Mouse (Mus musculus): ENCODE measurements at regions not wholly inside any gene's neighbourhood (a gene's known extent, or its start where the extent isn't known, plus 50 kb on each side); places are given as distances from the start of the nearest gene placed in this dataset.

- no peak for TF ChIP-seq GATA4 (IDR thresholded peaks at IDR 0.05; ENCODE audit: insufficient replicate concordance, low read length)
These were observed 3131.6 kb upstream of the Lrrc6 start for GRCm38 (mm10) chr15:69632306-69632705.

- no peak for TF ChIP-seq GATA4 (IDR thresholded peaks at IDR 0.05; ENCODE audit: insufficient replicate concordance, low read length)
These were observed 3117.3 kb upstream of the Lrrc6 start for GRCm38 (mm10) chr15:69617998-69618397.

- TF ChIP-seq GATA4 (IDR thresholded peaks at IDR 0.05; ENCODE audit: insufficient replicate concordance, low read length): peak; percentile 50; the same call in 1 of the 2 replicates
These were observed 3113.3 kb upstream of the Lrrc6 start for GRCm38 (mm10) chr15:69614048-69614447.

- no peak for TF ChIP-seq GATA4 (IDR thresholded peaks at IDR 0.05; ENCODE audit: insufficient replicate concordance, low read length)
These were observed 3090.7 kb upstream of the Lrrc6 start for GRCm38 (mm10) chr15:69591219-69592006.

- TF ChIP-seq GATA4 (IDR thresholded peaks at IDR 0.05; ENCODE audit: insufficient replicate concordance, low read length): no peak
These were observed 3087.4 kb upstream of the Lrrc6 start for GRCm38 (mm10) chr15:69588084-69588483.

- no peak for TF ChIP-seq GATA4 (IDR thresholded peaks at IDR 0.05; ENCODE audit: insufficient replicate concordance, low read length)
These were observed 3076.0 kb upstream of the Lrrc6 start for GRCm38 (mm10) chr15:69576742-69577141.

GRCm38 (mm10) chr15:69575611-69576153 lies 3075.0 kb upstream of the Lrrc6 start:
- no peak for TF ChIP-seq GATA4 (IDR thresholded peaks at IDR 0.05; ENCODE audit: insufficient replicate concordance, low read length)

GRCm38 (mm10) chr15:69554171-69554570 lies 3053.5 kb upstream of the Lrrc6 start:
- TF ChIP-seq GATA4 (IDR thresholded peaks at IDR 0.05; ENCODE audit: insufficient replicate concordance, low read length): no peak

- no peak for TF ChIP-seq GATA4 (IDR thresholded peaks at IDR 0.05; ENCODE audit: insufficient replicate concordance, low read length)
These were observed 3051.4 kb upstream of the Lrrc6 start for GRCm38 (mm10) chr15:69552062-69552628.

- TF ChIP-seq GATA4 (IDR thresholded peaks at IDR 0.05; ENCODE audit: insufficient replicate concordance, low read length): peak; percentile 87; the same call in 1 of the 2 replicates
These were observed 3050.3 kb upstream of the Lrrc6 start for GRCm38 (mm10) chr15:69551012-69551411.

- no peak for TF ChIP-seq GATA4 (IDR thresholded peaks at IDR 0.05; ENCODE audit: insufficient replicate concordance, low read length)
These were observed 3025.9 kb upstream of the Lrrc6 start for GRCm38 (mm10) chr15:69526441-69527094.

GRCm38 (mm10) chr15:69484421-69485074 lies 2983.8 kb upstream of the Lrrc6 start:
- no peak for TF ChIP-seq GATA4 (IDR thresholded peaks at IDR 0.05; ENCODE audit: insufficient replicate concordance, low read length)

GRCm38 (mm10) chr15:69483096-69483495 lies 2982.4 kb upstream of the Lrrc6 start:
- TF ChIP-seq GATA4 (IDR thresholded peaks at IDR 0.05; ENCODE audit: insufficient replicate concordance, low read length): no peak

GRCm38 (mm10) chr15:69481087-69481486 lies 2980.4 kb upstream of the Lrrc6 start:
- TF ChIP-seq GATA4 (IDR thresholded peaks at IDR 0.05; ENCODE audit: insufficient replicate concordance, low read length): no peak

GRCm38 (mm10) chr15:69477050-69477449 lies 2976.3 kb upstream of the Lrrc6 start:
- TF ChIP-seq GATA4 (IDR thresholded peaks at IDR 0.05; ENCODE audit: insufficient replicate concordance, low read length): no peak
